Mouse (Mus musculus) kidney, embryonic 16.5 days (tissue): ENCODE results near the gene Igfbp5. TPM values are rescaled to one million over a fixed set of nuclear protein-coding genes. Genes with fewer than 3 reads are reported as not detected.

Experiments used
- ATAC-seq: fragments of 200-750 bp; cut with Nextera tagmentation; 2 replicates; pipeline ENCODE4 v1.8.0; 2017; ENCODE audit warnings: moderate TSS enrichment; ENCODE audit not compliant: low FRiP score, low TSS enrichment
- H3K27ac ChIP-seq: fragments of 300-500 bp; sonication (generic); 2 replicates; pipeline ENCODE4 v1.5.1; 2014; ENCODE audit warnings: low read length
- H3K27me3 ChIP-seq: fragments of 300-500 bp; sonication (generic); 2 replicates; pipeline ENCODE4 v1.6.1; 2014; ENCODE audit warnings: low read length, control low read depth, mixed read lengths; ENCODE audit not compliant: insufficient read depth
- H3K36me3 ChIP-seq: fragments of 300-500 bp; sonication (generic); 2 replicates; pipeline ENCODE4 v1.6.1; 2014; ENCODE audit warnings: low read length, control low read depth, mixed read lengths; ENCODE audit not compliant: insufficient read depth
- H3K4me1 ChIP-seq: fragments of 300-500 bp; sonication (generic); 2 replicates; pipeline ENCODE4 v1.6.1; 2014; ENCODE audit warnings: low read length, control low read depth, mixed read lengths; ENCODE audit not compliant: insufficient read depth
- H3K4me2 ChIP-seq: fragments of 300-500 bp; sonication (generic); replicated peaks from 2 replicates; pipeline ENCODE4 v1.6.1; 2014; ENCODE audit warnings: low read depth, low read length
- H3K4me3 ChIP-seq: fragments of 300-500 bp; sonication (generic); 2 replicates; pipeline ENCODE4 v1.5.1; 2014; ENCODE audit warnings: mild to moderate bottlenecking, low read length
- H3K9ac ChIP-seq: fragments of 300-500 bp; sonication (generic); replicated peaks from 2 replicates; pipeline ENCODE4 v1.6.1; 2014; ENCODE audit warnings: low read length
- H3K9me3 ChIP-seq: fragments of 300-500 bp; sonication (generic); 2 replicates; pipeline ENCODE4 v1.6.1; 2016; ENCODE audit warnings: low read length, control low read depth
- WGBS: fragments of 180-500 bp; shearing (Covaris S2); extraction: QIAGEN DNeasy Blood & Tissue Kit; methylation state at CpG from one replicate; pipeline ENCODE4 v1.1.7; 2014; 5-methylcytosine and 5-hydroxymethylcytosine counted together
- polyA plus RNA-seq: library from polyadenylated mRNA; unstranded; fragments of >200 nt; fragmentation: Nextera tagmentation; extraction: Ambion mirVana; gene quantifications from 2 replicates; pipeline ENCODE4 v1.2.1, GENCODE M21; 2015

The Igfbp5 gene
- polyA plus RNA-seq, 1 experiment from 2014 or later, result 89.0 TPM

GRCm38 (mm10) chr1:72854337-72855237 is 20.1 kb downstream of the Igfbp5 start:
- peaks cover 10% of the 10 kb centered on the region; the same call in 1 of the 2 replicates for H3K36me3 ChIP-seq
- ATAC-seq, result no peak
- H3K4me2 ChIP-seq, result no peak overlapping the region
- WGBS, result 58% methylated on average over 10 of the region's 10 CpGs
- no peak overlapping the region for H3K9ac ChIP-seq
- no peak overlapping the region for H3K27ac ChIP-seq
- H3K4me3 ChIP-seq, result no peak overlapping the region
- no peaks in the 10 kb centered on the region for H3K27me3 ChIP-seq
- no peaks in the 10 kb centered on the region for H3K4me1 ChIP-seq
- H3K9me3 ChIP-seq, result no peaks in the 10 kb centered on the region

- no peak overlapping the region for H3K4me2 ChIP-seq
- H3K27me3 ChIP-seq, result no peaks in the 10 kb centered on the region
- no peak for ATAC-seq
- no peak overlapping the region for H3K27ac ChIP-seq
- 67% methylated on average over 1 of the region's 1 CpGs for WGBS
- no peaks in the 10 kb centered on the region for H3K9me3 ChIP-seq
- H3K4me1 ChIP-seq, result no peaks in the 10 kb centered on the region
- H3K4me3 ChIP-seq, result no peak overlapping the region
- no peak overlapping the region for H3K9ac ChIP-seq
- H3K36me3 ChIP-seq, result peaks cover 2% of the 10 kb centered on the region; the same call in 1 of the 2 replicates
Observed at GRCm38 (mm10) chr1:72853759-72854158, 20.9 kb downstream of the Igfbp5 start.

- no peak for ATAC-seq
- Histone ChIP-seq H3K4me3 (no peak overlapping the region), H3K4me1 (no peaks in the 10 kb centered on the region), H3K9ac (no peak overlapping the region), H3K4me2 (no peak overlapping the region), H3K9me3 (no peaks in the 10 kb centered on the region), H3K27ac (no peak overlapping the region), H3K36me3 (no peaks in the 10 kb centered on the region), H3K27me3 (no peaks in the 10 kb centered on the region)
- 88% methylated on average over 8 of the region's 8 CpGs for WGBS
Observed at GRCm38 (mm10) chr1:72849037-72849436, 25.6 kb downstream of the Igfbp5 start.

GRCm38 (mm10) chr1:72847849-72848380 is 26.8 kb downstream of the Igfbp5 start:
- 90% methylated on average over 4 of the region's 4 CpGs for WGBS
- Histone ChIP-seq H3K27me3 (no peaks in the 10 kb centered on the region), H3K36me3 (no peaks in the 10 kb centered on the region), H3K4me3 (no peak overlapping the region), H3K4me2 (no peak overlapping the region), H3K27ac (no peak overlapping the region), H3K9ac (no peak overlapping the region), H3K9me3 (no peaks in the 10 kb centered on the region), H3K4me1 (no peaks in the 10 kb centered on the region)
- ATAC-seq, result no peak

GRCm38 (mm10) chr1:72844675-72845074 is 30.0 kb downstream of the Igfbp5 start:
- Histone ChIP-seq H3K4me1 (no peaks in the 10 kb centered on the region), H3K9me3 (no peaks in the 10 kb centered on the region), H3K27me3 (no peaks in the 10 kb centered on the region), H3K36me3 (no peaks in the 10 kb centered on the region), H3K4me3 (no peak overlapping the region), H3K27ac (no peak overlapping the region), H3K4me2 (no peak overlapping the region), H3K9ac (no peak overlapping the region)
- no peak for ATAC-seq
- WGBS, result 92% methylated on average over 6 of the region's 6 CpGs

GRCm38 (mm10) chr1:72842666-72843459 is 31.8 kb downstream of the Igfbp5 start:
- Histone ChIP-seq H3K36me3 (no peaks in the 10 kb centered on the region), H3K27me3 (no peaks in the 10 kb centered on the region), H3K4me1 (no peaks in the 10 kb centered on the region), H3K4me3 (no peak overlapping the region), H3K9ac (no peak overlapping the region), H3K4me2 (no peak overlapping the region), H3K27ac (no peak overlapping the region), H3K9me3 (no peaks in the 10 kb centered on the region)
- 85% methylated on average over 18 of the region's 18 CpGs for WGBS
- ATAC-seq, result no peak

- WGBS, result 85% methylated on average over 7 of the region's 7 CpGs
- no peak for ATAC-seq
Observed at GRCm38 (mm10) chr1:72839791-72840190, 34.9 kb downstream of the Igfbp5 start.

GRCm38 (mm10) chr1:72839356-72839755 is 35.3 kb downstream of the Igfbp5 start:
- WGBS, result 44% methylated on average over 8 of the region's 8 CpGs
- no peak; the same call in 1 of the 2 replicates for ATAC-seq
- Histone ChIP-seq H3K4me2 (no peak overlapping the region), H3K27ac (no peak overlapping the region), H3K36me3 (no peaks in the 10 kb centered on the region; the same call in 1 of the 2 replicates), H3K4me3 (no peak overlapping the region), H3K9ac (no peak overlapping the region), H3K4me1 (no peaks in the 10 kb centered on the region), H3K9me3 (no peaks in the 10 kb centered on the region), H3K27me3 (no peaks in the 10 kb centered on the region)

More at GRCm38 (mm10) chr1:72839791-72840190, 34.9 kb downstream of the Igfbp5 start:
- no peak overlapping the region for H3K9ac ChIP-seq
- no peak overlapping the region for H3K4me3 ChIP-seq
- no peaks in the 10 kb centered on the region; the same call in 1 of the 2 replicates for H3K36me3 ChIP-seq
- H3K4me1 ChIP-seq, result no peaks in the 10 kb centered on the region
- no peak overlapping the region for H3K4me2 ChIP-seq
- no peaks in the 10 kb centered on the region for H3K9me3 ChIP-seq
- H3K27ac ChIP-seq, result no peak overlapping the region
- H3K27me3 ChIP-seq, result no peaks in the 10 kb centered on the region

- Histone ChIP-seq H3K9me3 (no peaks in the 10 kb centered on the region; the same call in 1 of the 2 replicates), H3K36me3 (no peaks in the 10 kb centered on the region; the same call in 1 of the 2 replicates), H3K27ac (no peak overlapping the region), H3K4me3 (no peak overlapping the region), H3K9ac (no peak overlapping the region; the same call in 1 of the 2 replicates), H3K4me1 (peaks cover 18% of the 10 kb centered on the region), H3K27me3 (no peaks in the 10 kb centered on the region), H3K4me2 (no peak overlapping the region)
- no peak for ATAC-seq
- WGBS, result 72% methylated on average over 4 of the region's 4 CpGs
Observed at GRCm38 (mm10) chr1:72833563-72833962, 41.1 kb downstream of the Igfbp5 start.
